Mouse (Mus musculus) hindbrain, embryonic 12.5 days (tissue): ENCODE data around the gene Ecel1. TPM values are rescaled to one million over a fixed set of nuclear protein-coding genes. Genes with fewer than 3 reads are reported as not detected.
A peak's percentile ranks its signal among the peaks of the same experiment; 100 is the strongest.

ENCODE experiments used
- ATAC-seq: fragments of 200-750 bp; cut with Nextera tagmentation; 2 replicates; pipeline ENCODE4 v1.8.0; 2017; ENCODE audit warnings: moderate TSS enrichment; ENCODE audit not compliant: low FRiP score
- H3K27ac ChIP-seq: fragments of 300-500 bp; sonication (generic); 2 replicates; pipeline ENCODE4 v1.5.1; 2016; ENCODE audit warnings: mild to moderate bottlenecking
- H3K27me3 ChIP-seq: fragments of 300-500 bp; sonication (generic); 2 replicates; pipeline ENCODE4 v1.6.1; 2016; ENCODE audit warnings: mild to moderate bottlenecking
- H3K36me3 ChIP-seq: fragments of 300-500 bp; sonication (generic); 2 replicates; pipeline ENCODE4 v1.6.1; 2016; ENCODE audit warnings: mild to moderate bottlenecking
- H3K4me1 ChIP-seq: fragments of 300-500 bp; sonication (generic); 2 replicates; pipeline ENCODE4 v1.6.1; 2016
- H3K4me2 ChIP-seq: fragments of 300-500 bp; sonication (generic); replicated peaks from 2 replicates; pipeline ENCODE4 v1.6.1; 2016; ENCODE audit warnings: mild to moderate bottlenecking
- H3K4me3 ChIP-seq: fragments of 300-500 bp; sonication (generic); 2 replicates; pipeline ENCODE4 v1.5.1; 2016; ENCODE audit warnings: mild to moderate bottlenecking
- H3K9ac ChIP-seq: fragments of 300-500 bp; sonication (generic); 2 replicates; pipeline ENCODE4 v1.6.1; 2016; ENCODE audit warnings: mild to moderate bottlenecking, moderate library complexity
- H3K9me3 ChIP-seq: fragments of 300-500 bp; sonication (generic); replicated peaks from 2 replicates; pipeline ENCODE4 v1.6.1; 2016; ENCODE audit warnings: mild to moderate bottlenecking
- WGBS: fragments of 180-500 bp; shearing (Covaris S2); methylation state at CpG from one replicate; pipeline ENCODE4 v1.1.7; 2016; 5-methylcytosine and 5-hydroxymethylcytosine counted together
- polyA plus RNA-seq: library from polyadenylated mRNA; unstranded; fragments of >200 nt; fragmentation: Nextera tagmentation; extraction: Ambion mirVana; gene quantifications from 2 replicates; pipeline ENCODE4 v1.2.1, GENCODE M21; 2016

Gene Ecel1
- 29.2 and 33.6 TPM in 2 replicates for polyA plus RNA-seq

DNA sequence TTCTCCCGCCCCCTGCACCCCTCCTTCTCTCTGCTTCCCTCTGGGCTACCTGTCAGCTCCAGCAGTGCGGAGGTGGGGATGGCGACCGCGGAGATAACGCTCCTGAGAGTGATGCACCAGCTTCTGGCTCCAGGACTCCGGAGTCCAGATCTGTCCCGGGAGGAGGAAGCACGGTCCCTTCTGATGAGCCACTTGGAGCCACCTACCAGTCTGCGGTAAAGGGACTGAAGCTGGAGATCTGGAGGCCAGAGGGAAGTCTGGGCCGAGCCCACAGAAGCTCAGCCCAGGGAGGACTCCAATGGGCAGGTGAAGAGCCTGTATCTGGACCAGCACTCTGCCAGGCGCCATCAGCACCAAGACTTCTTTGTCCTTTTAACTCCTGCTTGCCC lies at the start of gene Ecel1:
Ecel1 (minus strand) TSS at position 323 of the 389 bp plus-strand sequence.
- Histone ChIP-seq H3K9me3 (no peaks in the 10 kb centered on the region), H3K4me3 (peak within 1 kb of the TSS; percentile 47), H3K27me3 (peaks cover 85% of the 10 kb centered on the region), H3K4me1 (peaks cover 29% of the 10 kb centered on the region), H3K27ac (0 out of 2 replicates have a peak within 1 kb of the TSS, but pooled peaks have one; percentile 62), H3K4me2 (peak within 1 kb of the TSS; percentile 75), H3K9ac (peak within 1 kb of the TSS; percentile 63), H3K36me3 (no peaks in the 10 kb centered on the region)
- no peak for ATAC-seq
- WGBS = 4% methylated on average over 11 of the region's 12 CpGs

DNA sequence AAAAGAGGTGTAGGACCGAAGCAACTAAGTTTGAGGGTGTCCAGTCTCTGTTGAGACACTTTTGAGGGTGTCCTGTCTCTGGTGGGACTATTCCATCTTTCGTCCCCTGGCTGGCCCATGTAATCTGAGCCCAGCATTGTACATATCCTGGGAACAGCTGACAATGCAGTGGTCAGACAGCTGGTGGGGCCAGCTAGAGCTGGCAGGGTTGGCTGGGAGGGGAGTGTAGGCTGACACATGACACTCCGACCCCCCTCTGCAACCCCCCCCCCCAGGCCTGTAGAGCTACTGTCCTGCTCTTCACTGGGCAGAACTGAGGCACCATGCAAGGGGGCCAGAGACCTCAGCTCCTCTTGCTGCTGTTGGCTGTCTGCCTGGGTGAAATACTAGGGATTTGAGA lies 49.2 kb upstream of the Ecel1 start:
- Histone ChIP-seq H3K4me2 (no peak overlapping the region), H3K9ac (peak overlapping the region; percentile 8; the same call in 1 of the 2 replicates), H3K4me3 (no peak overlapping the region), H3K27me3 (peaks cover 27% of the 10 kb centered on the region), H3K27ac (no peak overlapping the region), H3K36me3 (no peaks in the 10 kb centered on the region), H3K9me3 (no peaks in the 10 kb centered on the region), H3K4me1 (peaks cover 5% of the 10 kb centered on the region; the same call in 1 of the 2 replicates)
- 37% methylated on average over 3 of the region's 3 CpGs for WGBS
- no peak for ATAC-seq

- Histone ChIP-seq H3K27me3 (peaks cover 27% of the 10 kb centered on the region), H3K9me3 (no peaks in the 10 kb centered on the region), H3K9ac (no peak overlapping the region), H3K27ac (no peak overlapping the region), H3K4me3 (no peak overlapping the region), H3K4me1 (peaks cover 5% of the 10 kb centered on the region; the same call in 1 of the 2 replicates), H3K36me3 (no peaks in the 10 kb centered on the region), H3K4me2 (no peak overlapping the region)
- WGBS = 61% methylated on average over 6 of the region's 6 CpGs
- ATAC-seq = no peak
Measured at GRCm38 (mm10) chr1:87205038-87205437, 48.7 kb upstream of the Ecel1 start.

GRCm38 (mm10) chr1:87204465-87204864 lies 48.1 kb upstream of the Ecel1 start, which contains the start of gene Chrng:
TSS of gene Chrng (plus strand) at chr1:87204657.
- Histone ChIP-seq H3K4me2 (no peak within 1 kb of the TSS), H3K9ac (no peak within 1 kb of the TSS), H3K4me3 (no peak within 1 kb of the TSS), H3K27ac (no peak within 1 kb of the TSS), H3K27me3 (peaks cover 27% of the 10 kb centered on the region), H3K36me3 (no peaks in the 10 kb centered on the region), H3K4me1 (peaks cover 5% of the 10 kb centered on the region; the same call in 1 of the 2 replicates), H3K9me3 (no peaks in the 10 kb centered on the region)
- no peak for ATAC-seq
- WGBS = 91% methylated on average over 7 of the region's 7 CpGs

- peaks cover 27% of the 10 kb centered on the region for H3K27me3 ChIP-seq
- H3K4me2 ChIP-seq = no peak overlapping the region
- no peak overlapping the region for H3K9ac ChIP-seq
- H3K27ac ChIP-seq = no peak overlapping the region
- H3K4me3 ChIP-seq = no peak overlapping the region
- H3K4me1 ChIP-seq = peaks cover 5% of the 10 kb centered on the region; the same call in 1 of the 2 replicates
- H3K36me3 ChIP-seq = no peaks in the 10 kb centered on the region
- no peaks in the 10 kb centered on the region for H3K9me3 ChIP-seq
- ATAC-seq = no peak
- WGBS = 85% methylated on average over 5 of the region's 5 CpGs
Measured at GRCm38 (mm10) chr1:87203779-87204178, 47.5 kb upstream of the Ecel1 start.

DNA sequence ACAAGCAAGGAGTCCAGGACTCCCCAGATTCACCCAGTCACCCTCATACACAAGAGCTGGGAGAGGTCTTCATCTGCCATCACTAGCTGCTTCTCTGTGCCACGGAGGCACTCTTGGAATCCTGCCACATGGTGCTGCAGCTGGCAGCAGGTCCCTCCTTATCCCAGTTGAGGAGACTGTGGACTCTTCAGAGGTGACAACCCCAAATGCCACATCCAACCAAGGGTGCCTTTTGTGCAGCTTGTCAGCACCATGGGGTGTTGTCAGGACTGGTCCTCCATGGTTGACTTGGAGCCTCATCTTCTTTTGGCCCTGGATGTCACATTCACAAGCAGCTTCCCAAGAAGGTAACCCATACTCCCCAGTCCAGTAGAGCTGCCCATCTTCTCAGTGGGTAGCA lies 45.5 kb upstream of the Ecel1 start:
- Histone ChIP-seq H3K4me1 (peaks cover 5% of the 10 kb centered on the region; the same call in 1 of the 2 replicates), H3K27me3 (peaks cover 16% of the 10 kb centered on the region; the same call in 1 of the 2 replicates), H3K9ac (no peak overlapping the region), H3K27ac (no peak overlapping the region), H3K9me3 (no peaks in the 10 kb centered on the region), H3K4me3 (no peak overlapping the region), H3K4me2 (no peak overlapping the region), H3K36me3 (no peaks in the 10 kb centered on the region)
- 45% methylated on average over 1 of the region's 1 CpGs for WGBS
- ATAC-seq = no peak

DNA sequence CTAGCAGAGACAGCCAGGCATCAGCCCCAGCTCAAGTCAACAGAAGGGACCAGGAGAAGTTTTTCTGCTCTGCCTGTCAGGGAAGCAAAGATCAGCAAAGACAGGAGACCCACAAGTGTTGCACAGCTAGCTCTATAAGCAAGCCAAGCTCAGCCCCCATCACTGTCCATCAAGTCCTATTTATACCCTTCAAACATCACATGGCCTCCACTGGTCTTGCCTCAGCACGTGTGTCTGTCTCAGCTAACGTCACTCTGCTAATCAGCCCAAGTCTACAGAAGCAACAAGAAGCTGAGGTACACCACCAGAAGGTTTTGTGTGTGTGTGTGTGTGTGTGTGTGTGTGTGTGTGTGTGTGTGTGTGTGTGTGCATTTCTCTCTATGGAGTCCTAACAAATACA lies 44.5 kb upstream of the Ecel1 start:
- Histone ChIP-seq H3K4me2 (no peak overlapping the region), H3K36me3 (no peaks in the 10 kb centered on the region), H3K4me1 (peaks cover 5% of the 10 kb centered on the region; the same call in 1 of the 2 replicates), H3K9ac (no peak overlapping the region), H3K9me3 (no peaks in the 10 kb centered on the region), H3K4me3 (no peak overlapping the region), H3K27me3 (0 out of 2 replicates have a peak, but pooled peaks cover 6% of the 10 kb centered on the region), H3K27ac (no peak overlapping the region)
- ATAC-seq = no peak
- 80% methylated on average over 2 of the region's 2 CpGs for WGBS

DNA sequence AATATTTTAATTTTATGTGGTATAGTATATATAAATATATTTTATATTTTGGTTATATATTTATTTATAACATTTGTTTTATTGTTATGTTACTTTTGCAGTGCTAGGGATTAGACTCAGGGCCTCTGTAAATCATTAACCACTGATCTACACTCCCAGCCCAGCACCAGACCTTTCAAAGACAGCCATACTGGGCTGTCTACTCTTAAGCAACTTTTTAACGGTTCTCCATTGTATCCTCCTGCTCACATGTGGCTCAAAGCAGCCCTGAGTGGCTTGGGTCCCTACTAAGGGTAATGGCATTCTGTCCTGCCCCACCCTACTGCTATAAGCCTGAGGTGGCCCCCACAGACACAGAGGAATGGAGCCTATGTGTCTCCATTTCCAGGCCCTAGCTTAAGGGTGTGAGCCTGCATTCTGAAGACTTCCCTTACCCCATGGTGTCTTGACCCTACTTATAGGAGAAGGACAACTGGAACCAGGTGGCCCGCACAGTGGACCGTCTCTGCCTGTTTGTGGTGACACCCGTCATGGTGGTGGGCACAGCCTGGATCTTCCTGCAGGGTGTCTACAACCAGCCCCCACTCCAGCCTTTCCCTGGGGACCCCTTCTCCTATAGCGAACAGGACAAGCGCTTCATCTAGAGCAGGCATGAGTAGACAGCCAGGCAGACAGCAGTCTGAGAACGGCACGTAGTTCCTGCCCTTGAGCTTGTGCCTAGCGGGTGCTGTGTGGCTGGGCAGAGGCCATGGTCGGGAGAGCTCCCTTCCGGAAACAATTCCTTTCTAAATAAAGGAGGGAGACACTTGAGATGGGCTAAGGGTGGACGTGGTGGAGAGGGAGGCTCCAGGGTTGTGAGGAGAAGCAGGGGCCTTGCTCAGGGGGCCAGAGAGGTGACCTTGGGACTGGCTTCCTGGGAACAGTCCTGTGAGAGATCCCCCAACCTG lies 42.1 kb upstream of the Ecel1 start:
- Histone ChIP-seq H3K27me3 (no peaks in the 10 kb centered on the region), H3K4me3 (no peak overlapping the region), H3K4me2 (no peak overlapping the region), H3K9ac (no peak overlapping the region), H3K36me3 (no peaks in the 10 kb centered on the region), H3K4me1 (no peaks in the 10 kb centered on the region), H3K27ac (no peak overlapping the region), H3K9me3 (no peaks in the 10 kb centered on the region)
- no peak for ATAC-seq
- 83% methylated on average over 12 of the region's 12 CpGs for WGBS

DNA sequence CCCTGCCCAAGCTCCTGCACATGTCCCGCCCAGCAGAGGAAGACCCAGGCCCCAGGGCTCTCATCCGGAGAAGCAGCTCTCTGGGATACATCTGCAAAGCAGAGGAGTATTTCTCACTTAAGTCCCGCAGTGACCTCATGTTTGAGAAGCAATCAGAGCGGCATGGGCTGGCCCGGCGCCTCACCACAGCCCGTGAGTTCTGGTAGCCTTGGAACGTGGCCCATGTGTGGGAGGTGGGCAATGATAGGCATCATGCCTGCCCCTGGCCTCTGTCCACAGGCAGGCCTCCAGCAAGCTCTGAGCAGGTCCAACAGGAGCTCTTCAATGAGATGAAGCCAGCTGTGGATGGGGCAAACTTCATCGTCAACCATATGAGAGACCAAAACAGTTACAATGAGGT lies 41.0 kb upstream of the Ecel1 start:
- H3K27ac ChIP-seq = no peak overlapping the region
- H3K9me3 ChIP-seq = no peaks in the 10 kb centered on the region
- no peak for ATAC-seq
- no peaks in the 10 kb centered on the region for H3K4me1 ChIP-seq
- no peaks in the 10 kb centered on the region for H3K27me3 ChIP-seq
- H3K4me2 ChIP-seq = no peak overlapping the region
- WGBS = 86% methylated on average over 9 of the region's 9 CpGs
- no peak overlapping the region for H3K4me3 ChIP-seq
- H3K9ac ChIP-seq = no peak overlapping the region
- H3K36me3 ChIP-seq = no peaks in the 10 kb centered on the region

- Histone ChIP-seq H3K4me2 (no peak within 1 kb of the TSS), H3K4me1 (peaks cover 11% of the 10 kb centered on the region; the same call in 1 of the 2 replicates), H3K9me3 (no peaks in the 10 kb centered on the region), H3K27ac (no peak within 1 kb of the TSS), H3K9ac (no peak within 1 kb of the TSS), H3K27me3 (peaks cover 32% of the 10 kb centered on the region), H3K4me3 (no peak within 1 kb of the TSS), H3K36me3 (no peaks in the 10 kb centered on the region)
- WGBS = 30% methylated on average over 4 of the region's 4 CpGs
- ATAC-seq = no peak
Measured at GRCm38 (mm10) chr1:87190429-87190828, 34.1 kb upstream of the Ecel1 start, which contains the start of gene Chrnd. TSS of gene Chrnd (plus strand) at chr1:87190607.

- H3K36me3 ChIP-seq = no peaks in the 10 kb centered on the region
- H3K27ac ChIP-seq = no peak overlapping the region
- ATAC-seq = peak; percentile 32
- WGBS = 0% methylated on average over 15 of the region's 15 CpGs
- H3K4me2 ChIP-seq = peak overlapping the region; percentile 91
- peak overlapping the region; percentile 47 for H3K4me3 ChIP-seq
- H3K27me3 ChIP-seq = peaks cover 65% of the 10 kb centered on the region
- H3K4me1 ChIP-seq = peaks cover 15% of the 10 kb centered on the region; the same call in 1 of the 2 replicates
- H3K9ac ChIP-seq = peak overlapping the region; percentile 64
- no peaks in the 10 kb centered on the region for H3K9me3 ChIP-seq
Measured at GRCm38 (mm10) chr1:87187037-87187355, 30.7 kb upstream of the Ecel1 start.

DNA sequence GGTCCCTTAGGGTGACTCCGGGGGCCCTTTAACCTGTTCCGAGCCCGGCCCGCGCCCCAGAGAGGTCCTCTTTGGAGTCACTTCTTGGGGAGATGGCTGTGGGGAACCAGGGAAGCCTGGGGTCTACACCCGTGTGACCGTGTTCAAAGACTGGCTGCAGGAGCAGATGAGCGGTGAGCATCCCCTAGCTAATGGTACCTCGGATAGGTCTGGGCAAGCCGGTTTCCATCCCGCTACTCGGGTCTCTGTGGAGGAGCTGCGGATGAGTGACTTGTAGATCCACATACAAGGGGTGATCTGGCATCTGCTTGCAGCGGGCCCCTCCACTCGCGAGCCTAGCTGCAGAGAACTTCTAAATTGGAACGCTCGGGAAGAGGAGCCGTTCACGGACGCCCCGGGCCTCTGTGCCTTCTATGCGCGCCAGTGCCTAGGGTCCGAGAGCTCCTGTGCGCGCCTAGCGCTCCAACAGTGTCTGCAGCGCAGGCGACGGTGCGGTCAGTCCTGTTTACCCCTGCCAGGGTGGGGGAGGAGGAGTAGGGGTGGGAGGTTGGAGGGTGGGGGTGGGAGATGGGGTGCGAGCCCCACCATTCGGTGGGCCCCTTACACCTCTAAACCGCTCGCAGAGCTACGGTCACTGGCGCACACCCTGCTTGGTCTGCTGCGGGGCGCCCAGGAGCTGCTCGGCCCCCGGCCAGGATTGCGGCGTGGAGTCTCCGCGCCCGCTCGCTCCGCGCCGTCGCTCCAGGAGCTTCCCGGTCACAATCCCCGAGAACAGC lies 30.1 kb upstream of the Ecel1 start:
- Histone ChIP-seq H3K27ac (no peak overlapping the region), H3K36me3 (no peaks in the 10 kb centered on the region), H3K9me3 (no peaks in the 10 kb centered on the region), H3K9ac (peak overlapping the region; percentile 64), H3K27me3 (peaks cover 70% of the 10 kb centered on the region), H3K4me2 (peak overlapping the region; percentile 91), H3K4me1 (peaks cover 15% of the 10 kb centered on the region; the same call in 1 of the 2 replicates), H3K4me3 (peak overlapping the region; percentile 47)
- 2% methylated on average over 54 of the region's 54 CpGs for WGBS
- peak; percentile 54 for ATAC-seq
